In the genomic region with DNA sequence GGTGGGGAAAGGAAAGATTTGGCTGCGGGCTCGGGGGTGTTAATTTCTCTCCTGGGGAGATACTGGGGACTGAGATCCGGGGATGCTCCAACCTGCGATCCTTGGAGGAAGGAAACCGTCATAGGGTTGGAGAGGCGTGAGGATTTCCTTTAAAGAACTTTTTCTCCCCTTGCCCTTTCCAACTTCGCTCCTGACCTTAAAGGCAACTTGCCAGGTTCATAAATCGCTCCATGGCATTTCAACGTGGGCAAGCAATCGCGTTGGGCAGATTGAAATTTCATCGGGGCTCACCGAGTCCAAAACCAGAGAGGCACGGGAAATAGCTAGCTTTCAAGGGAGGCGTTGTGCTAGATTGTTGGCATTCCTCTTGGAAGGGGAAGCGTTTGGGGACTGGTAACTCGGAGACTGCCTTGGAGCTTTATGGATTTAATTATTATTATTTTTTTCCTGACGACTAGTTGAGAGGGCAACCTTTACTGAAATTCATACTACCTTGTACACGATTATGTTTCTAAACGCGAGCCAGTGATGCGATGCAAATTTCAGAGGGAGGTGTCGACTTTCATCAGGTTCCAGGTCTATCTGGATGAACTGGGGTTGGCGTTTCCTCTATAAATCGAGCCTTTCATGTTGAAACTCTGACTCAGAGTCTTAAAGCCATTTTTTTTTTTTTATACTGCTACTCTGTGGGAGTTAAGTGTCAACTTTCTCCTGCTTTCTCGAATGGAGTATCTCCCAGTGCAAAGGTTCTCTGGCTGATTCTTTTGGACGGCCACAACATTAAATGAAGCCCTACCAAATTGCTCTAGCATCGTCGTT, we compare ENCODE assay signal across 8 mouse cellular contexts. TPM values are rescaled to one million over a fixed set of nuclear protein-coding genes. Genes with fewer than 3 reads are reported as not detected.
DNase-seq lines count a peak whose midpoint lies in the region; ATAC-seq and TF ChIP-seq lines count a peak whose summit lies in the region.

No protein-coding gene starts in this region.

- peak in 1 of 2 experiments; percentile 52 for DNase-seq in cerebellum, adult 2 months
- DNase-seq in cerebellum, adult 8-10 months, result no peak
- DNase-seq in 3134 (ENCODE audit: extremely low read depth, insufficient read length, low spot score), result peak; percentile 18
- DNase-seq in brain, embryonic 14.5 days (ENCODE audit: low read depth), result peak; percentile 48
- no peak for DNase-seq in hindbrain, embryonic 10.5 days (ENCODE audit: low spot score)
- DNase-seq in thymus, postnatal 14 days, result no peak

- peak overlapping the region; percentile 82 for H3K9ac ChIP-seq in liver, embryonic 12.5 days

- H3K4me1 ChIP-seq in cerebellum, adult 2 months (ENCODE audit: control insufficient read depth, insufficient read depth, low read length), result no peaks in the 10 kb centered on the region; the same call in 1 of the 2 replicates
- peaks cover 62% of the 10 kb centered on the region for H3K4me1 ChIP-seq in hindbrain, embryonic 10.5 days (replicated peaks)
- H3K4me1 ChIP-seq in liver, embryonic 12.5 days, result peaks cover 66% of the 10 kb centered on the region
- peaks cover 8% of the 10 kb centered on the region; the same call in 1 of the 2 replicates for H3K4me1 ChIP-seq in olfactory bulb, adult 2 months (ENCODE audit: control insufficient read depth, insufficient read depth, low read length)

- no peak for TF ChIP-seq CTCF in cerebellum, adult 2 months (IDR thresholded peaks at IDR 0.05; ENCODE audit: borderline replicate concordance, insufficient read depth, low read depth, low read length)
- no peak for TF ChIP-seq CTCF in brain, embryonic 14.5 days (IDR thresholded peaks at IDR 0.05; ENCODE audit: borderline replicate concordance, extremely low read depth, insufficient read depth, insufficient read length)
- no peak for TF ChIP-seq CTCF in olfactory bulb, adult 2 months (IDR thresholded peaks at IDR 0.05; ENCODE audit: insufficient read depth, low read depth, low read length)

- ATAC-seq in liver, embryonic 12.5 days, result no peak

- TF ChIP-seq POLR2A in cerebellum, adult 2 months (IDR thresholded peaks at IDR 0.05; ENCODE audit: borderline replicate concordance, insufficient read depth, low read length), result no peak
- no peak for TF ChIP-seq POLR2A in brain, embryonic 14.5 days (IDR thresholded peaks at IDR 0.05; ENCODE audit: borderline replicate concordance, extremely low read depth, insufficient read depth, insufficient read length, poor library complexity, severe bottlenecking)
- no peak for TF ChIP-seq POLR2A in olfactory bulb, adult 2 months (IDR thresholded peaks at IDR 0.05; ENCODE audit: insufficient read depth, low read depth, low read length)

- H3K27me3 ChIP-seq in cerebellum, adult 2 months (ENCODE audit: control insufficient read depth, insufficient read depth, low read length), result no peaks in the 10 kb centered on the region; the same call in 1 of the 2 replicates
- H3K27me3 ChIP-seq in hindbrain, embryonic 10.5 days (ENCODE audit: insufficient read depth, poor library complexity, severe bottlenecking), result no peaks in the 10 kb centered on the region
- peaks cover 8% of the 10 kb centered on the region; the same call in 1 of the 2 replicates for H3K27me3 ChIP-seq in liver, embryonic 12.5 days (replicated peaks)

- WGBS in cerebellum, adult 2 months, result 1% methylated on average over 29 of the region's 29 CpGs
- 3% methylated on average over 29 of the region's 29 CpGs for WGBS in hindbrain, embryonic 10.5 days
- WGBS in liver, embryonic 12.5 days (ENCODE audit: insufficient replicate concordance), result 2% methylated on average over 29 of the region's 29 CpGs
- WGBS in olfactory bulb, adult 2 months, result 1% methylated on average over 29 of the region's 29 CpGs

- H3K9me3 ChIP-seq in hindbrain, embryonic 10.5 days, result no peaks in the 10 kb centered on the region
- no peaks in the 10 kb centered on the region for H3K9me3 ChIP-seq in liver, embryonic 12.5 days (replicated peaks)

- H3K27ac ChIP-seq in cerebellum, adult 2 months (ENCODE audit: insufficient read depth, low read length), result peak overlapping the region; percentile 57
- peak overlapping the region; percentile 100 for H3K27ac ChIP-seq in hindbrain, embryonic 10.5 days
- H3K27ac ChIP-seq in liver, embryonic 12.5 days, result 0 out of 2 replicates have a peak overlapping the region, but pooled peaks have one; percentile 25
- H3K27ac ChIP-seq in olfactory bulb, adult 2 months (ENCODE audit: insufficient read depth, low read depth, low read length), result peak overlapping the region; percentile 86

- H3K4me2 ChIP-seq in liver, embryonic 12.5 days, result peak overlapping the region; percentile 97

- H3K36me3 ChIP-seq in hindbrain, embryonic 10.5 days, result peaks cover 1% of the 10 kb centered on the region; the same call in 1 of the 2 replicates
- no peaks in the 10 kb centered on the region for H3K36me3 ChIP-seq in liver, embryonic 12.5 days

- peak overlapping the region; percentile 98 for H3K4me3 ChIP-seq in cerebellum, adult 2 months (replicated peaks; ENCODE audit: insufficient read depth, low read depth, low read length)
- H3K4me3 ChIP-seq in hindbrain, embryonic 10.5 days, result peak overlapping the region; percentile 96
- H3K4me3 ChIP-seq in liver, embryonic 12.5 days, result peak overlapping the region; percentile 82
- peak overlapping the region; percentile 89 for H3K4me3 ChIP-seq in olfactory bulb, adult 2 months (ENCODE audit: insufficient read depth, low read depth, low read length)

RNA-seq across cellular contexts. Expression of a gene that starts 1.6 kb away (rescaled TPM):
- polyA plus RNA-seq in cerebellum, adult 2 months (2012; rRNA removed), result 35.1 and 38.0 TPM in 2 replicates
- polyA plus RNA-seq in brain, embryonic 14.5 days (2012; rRNA removed), result 22.8 and 24.1 TPM in 2 replicates
- polyA plus RNA-seq in hindbrain, embryonic 10.5 days (2016; fragmentation: Nextera tagmentation; extraction: Ambion mirVana), result 26.0 and 30.2 TPM in 2 replicates
- 10.6 and 11.2 TPM in 2 replicates for polyA plus RNA-seq in liver, embryonic 12.5 days (2016; fragmentation: Nextera tagmentation; extraction: Ambion mirVana)
- polyA plus RNA-seq in olfactory bulb, adult 2 months (2012; ENCODE audit: insufficient read depth, insufficient read length, low replicate concordance, missing spikeins), result 50.5 and 289 TPM in 2 replicates

Comparison
In these comparisons a context has a peak if more than half of its experiments do, and no peak if none do; other contexts are left out.
1. DNase-seq: peak in 3134 (single experiment) and brain, embryonic 14.5 days (single experiment); none in cerebellum, adult 8-10 months (single experiment), hindbrain, embryonic 10.5 days (single experiment) and thymus, postnatal 14 days (single experiment).
2. H3K27ac ChIP-seq: peak in every context shown above with its lines; median percentile 100 in hindbrain, embryonic 10.5 days; 86 in olfactory bulb, adult 2 months; 57 in cerebellum, adult 2 months; 25 in liver, embryonic 12.5 days.
3. Peak in every context shown above with its lines, with median percentiles within 50 percentile points of each other: H3K4me3 ChIP-seq.